Mouse (Mus musculus) stomach, postnatal 0 days (tissue): Measurements from ENCODE around the gene Mup21. TPM values are rescaled to one million over a fixed set of nuclear protein-coding genes. Genes with fewer than 3 reads are reported as not detected.
A peak's percentile ranks its signal among the peaks of the same experiment; 100 is the strongest.
"Not testable (repeated sequence)": the region's sequence is repeated elsewhere in the genome, so short reads cannot be mapped to it uniquely, and the experiment has no call there.

Experiments
- ATAC-seq: fragments of 200-750 bp; cut with Nextera tagmentation; 2 replicates; pipeline ENCODE4 v1.8.0; 2017; ENCODE audit not compliant: low FRiP score, low TSS enrichment
- DNase-seq: peaks from one replicate; pipeline ENCODE4 v3.0.0-alpha.2; 2016; ENCODE audit warnings: low spot score
- H3K27ac ChIP-seq: fragments of 300-500 bp; sonication (generic); replicated peaks from 2 replicates; pipeline ENCODE4 v1.5.1; 2014; ENCODE audit warnings: mild to moderate bottlenecking, control low read depth
- H3K27me3 ChIP-seq: fragments of 300-500 bp; sonication (generic); 2 replicates; pipeline ENCODE4 v1.6.1; 2014; ENCODE audit warnings: low read length; ENCODE audit not compliant: control insufficient read depth, insufficient read depth
- H3K36me3 ChIP-seq: fragments of 300-500 bp; sonication (generic); 2 replicates; pipeline ENCODE4 v1.6.1; 2014; ENCODE audit warnings: low read length, mixed read lengths; ENCODE audit not compliant: control insufficient read depth, insufficient read depth
- H3K4me1 ChIP-seq: fragments of 300-500 bp; sonication (generic); replicated peaks from 2 replicates; pipeline ENCODE4 v1.6.1; 2014; ENCODE audit warnings: antibody characterized with exemption; ENCODE audit not compliant: control insufficient read depth, insufficient read depth
- H3K4me2 ChIP-seq: fragments of 300-500 bp; sonication (generic); replicated peaks from 2 replicates; pipeline ENCODE4 v1.6.1; 2014; ENCODE audit warnings: low read depth, mild to moderate bottlenecking, control low read depth, moderate library complexity
- H3K4me3 ChIP-seq: fragments of 300-500 bp; sonication (generic); 2 replicates; pipeline ENCODE4 v1.5.1; 2014; ENCODE audit warnings: low read depth, low read length, control low read depth
- H3K9ac ChIP-seq: fragments of 300-500 bp; sonication (generic); 2 replicates; pipeline ENCODE4 v1.6.1; 2014; ENCODE audit warnings: mild to moderate bottlenecking, low read length, control low read depth, mixed read lengths
- H3K9me3 ChIP-seq: fragments of 300-500 bp; sonication (generic); 2 replicates; pipeline ENCODE4 v1.6.1; 2016; ENCODE audit warnings: low read length; ENCODE audit not compliant: control insufficient read depth
- CTCF ChIP-seq: IDR thresholded peaks from 2 replicates; pipeline ENCODE4 v1.5.1; 2016; ENCODE audit warnings: antibody characterized with exemption, low read depth, mild to moderate bottlenecking, moderate library complexity
- EP300 ChIP-seq: optimal IDR thresholded peaks from 2 replicates; pipeline ENCODE3; 2016; ENCODE audit warnings: antibody characterized with exemption
- WGBS: fragments of 180-500 bp; shearing (Covaris S2); extraction: QIAGEN DNeasy Blood & Tissue Kit; methylation state at CpG from one replicate; pipeline ENCODE4 v1.1.7; 2014; 5-methylcytosine and 5-hydroxymethylcytosine counted together
- polyA plus RNA-seq: library from polyadenylated mRNA; unstranded; fragments of >200 nt; fragmentation: Nextera tagmentation; extraction: Ambion mirVana; gene quantifications from 2 replicates; pipeline ENCODE4 v1.2.1, GENCODE M21; 2015

Gene Mup21
- polyA plus RNA-seq, 1 experiment from 2014 or later, result not detected

DNA sequence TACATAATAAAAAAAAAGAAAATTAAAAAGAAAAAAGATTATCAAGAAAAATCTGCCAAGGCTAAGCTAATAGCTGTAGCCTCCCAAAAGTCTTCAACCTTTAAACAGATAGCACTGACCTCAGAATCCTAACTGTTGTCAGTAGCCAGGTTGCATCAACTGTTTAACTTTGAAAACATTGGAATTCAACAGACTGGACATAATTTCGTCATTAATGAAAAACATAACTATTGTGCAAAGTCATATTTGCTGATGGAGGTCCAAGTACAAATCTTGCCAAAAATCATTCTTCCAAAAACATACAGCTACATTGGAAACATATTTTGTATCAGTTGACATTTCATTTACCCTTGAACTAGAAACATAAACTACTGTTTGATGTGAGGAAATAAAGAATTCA lies 7.7 kb upstream of the Mup21 start:
- WGBS, result 59% methylated on average over 1 of the region's 1 CpGs
- no peak for ATAC-seq

DNA sequence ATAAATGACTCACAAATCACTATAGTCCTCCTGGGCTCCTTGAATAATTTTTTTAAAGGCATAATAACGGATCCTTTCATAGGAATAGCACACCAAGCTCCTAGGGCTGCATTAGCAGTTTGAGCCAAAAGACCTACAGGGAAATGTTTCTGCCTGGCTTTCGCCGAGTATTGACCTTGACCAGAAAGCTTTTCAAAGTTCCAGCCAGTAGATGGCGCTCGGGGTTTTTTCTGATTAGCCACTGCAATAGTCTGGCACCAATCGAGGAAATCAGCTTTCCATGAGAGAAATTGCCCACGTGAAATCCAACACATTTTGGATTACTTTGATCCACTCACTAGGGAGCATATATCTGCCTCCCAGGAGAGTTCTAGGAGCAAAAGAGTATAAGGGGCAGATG lies 17.0 kb downstream of the Mup21 start:
- Histone ChIP-seq H3K4me2 (no peak overlapping the region), H3K27ac (no peak overlapping the region), H3K9ac (no peak overlapping the region), H3K27me3 (no peaks in the 10 kb centered on the region), H3K36me3 (no peaks in the 10 kb centered on the region), H3K4me3 (no peak overlapping the region), H3K9me3 (no peaks in the 10 kb centered on the region), H3K4me1 (no peaks in the 10 kb centered on the region)
- no peak for ATAC-seq
- DNase-seq, result peak; percentile 27
- 72% methylated on average over 7 of the region's 7 CpGs for WGBS
- TF ChIP-seq CTCF (peak; percentile 55), EP300 (no peak)

More for the DNA sequence above, 7.7 kb upstream of the Mup21 start:
- Histone ChIP-seq H3K4me3 (no peak overlapping the region), H3K36me3 (no peaks in the 10 kb centered on the region), H3K27ac (no peak overlapping the region), H3K9ac (no peak overlapping the region), H3K4me2 (no peak overlapping the region), H3K27me3 (no peaks in the 10 kb centered on the region), H3K9me3 (no peaks in the 10 kb centered on the region), H3K4me1 (no peaks in the 10 kb centered on the region)
- DNase-seq, result no peak
- TF ChIP-seq CTCF, result no peak

DNA sequence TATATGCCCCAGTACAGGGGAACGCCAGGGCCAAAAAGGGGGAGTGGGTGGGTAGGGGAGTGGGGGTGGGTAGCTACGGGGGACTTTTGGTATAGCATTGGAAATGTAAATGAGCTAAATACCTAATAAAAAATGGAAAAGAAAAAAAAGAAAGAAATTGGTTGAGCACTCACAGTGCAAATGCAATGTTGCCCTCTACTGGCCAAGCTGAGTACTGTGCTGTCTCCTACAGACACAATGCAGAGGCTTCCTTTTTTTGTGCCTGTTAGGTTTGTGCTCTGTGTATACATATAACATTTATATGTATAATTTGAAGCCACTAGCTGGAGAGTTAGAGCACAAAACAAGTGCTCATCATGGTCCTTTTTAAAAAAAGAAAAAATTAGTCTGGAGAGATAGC lies 47.3 kb downstream of the Mup21 start:
- H3K9me3 ChIP-seq, H3K9ac ChIP-seq, H3K4me1 ChIP-seq, ATAC-seq, H3K27me3 ChIP-seq, H3K4me3 ChIP-seq, H3K36me3 ChIP-seq, H3K4me2 ChIP-seq, H3K27ac ChIP-seq: not testable (repeated sequence)
- peak; percentile 70 for TF ChIP-seq CTCF
- DNase-seq, result peak; percentile 18
- WGBS, result 56% methylated on average over 1 of the region's 2 CpGs

Other genes starting within 250 kb of the Mup21 start
- gene Mup20, start 96.7 kb downstream of the Mup21 start, polyA plus RNA-seq, result not detected in 2 replicates
- not detected in 2 replicates for gene Mup3, start 63.5 kb downstream of the Mup21 start, polyA plus RNA-seq
- gene Zfp37, start 80.2 kb upstream of the Mup21 start, polyA plus RNA-seq, result 2.9 and 3.2 TPM in 2 replicates
- gene Slc31a2, start 111.7 kb upstream of the Mup21 start, polyA plus RNA-seq, result 32.6 and 35.7 TPM in 2 replicates
- gene Fkbp15, start 209.7 kb upstream of the Mup21 start, polyA plus RNA-seq, result 15.0 and 16.2 TPM in 2 replicates
- gene Slc31a1, start 209.9 kb upstream of the Mup21 start, polyA plus RNA-seq, result 51.4 and 55.0 TPM in 2 replicates